Mouse (Mus musculus) stomach, postnatal 0 days (tissue): Measurements from ENCODE around the gene Slc5a10.

ENCODE experiments used
- CTCF ChIP-seq: IDR thresholded peaks from 2 replicates; pipeline ENCODE4 v1.5.1; 2016; ENCODE audit warnings: antibody characterized with exemption, low read depth, mild to moderate bottlenecking, moderate library complexity
- EP300 ChIP-seq: optimal IDR thresholded peaks from 2 replicates; pipeline ENCODE3; 2016; ENCODE audit warnings: antibody characterized with exemption

GRCm38 (mm10) chr11:61658360-61658922, 62.2 kb downstream of the Slc5a10 start:
- TF ChIP-seq EP300, result no peak
- TF ChIP-seq CTCF, result no peak
